Mouse (Mus musculus) thymus, adult 2 months (tissue): ENCODE measurements around the gene Afap1. TPM values are rescaled to one million over a fixed set of nuclear protein-coding genes. Genes with fewer than 3 reads are reported as not detected.
A peak's percentile ranks its signal among the peaks of the same experiment; 100 is the strongest.

ENCODE experiments used
- DNase-seq: peaks from one replicate; pipeline ENCODE4 v3.0.0; 2021
- H3K27ac ChIP-seq: fragments of 200-500 bp; 2 replicates; pipeline ENCODE4 v1.5.1; 2012; ENCODE audit warnings: low read length, control low read depth; ENCODE audit not compliant: control insufficient read depth, insufficient read depth
- H3K27me3 ChIP-seq: fragments of 200-500 bp; 2 replicates; pipeline ENCODE4 v1.6.1; 2012; ENCODE audit warnings: mild to moderate bottlenecking, low read length, moderate library complexity, mixed read lengths; ENCODE audit not compliant: control insufficient read depth, insufficient read depth
- H3K36me3 ChIP-seq: fragments of 200-500 bp; 2 replicates; pipeline ENCODE4 v1.6.1; 2012; ENCODE audit warnings: mild to moderate bottlenecking, low read length, moderate library complexity; ENCODE audit not compliant: control insufficient read depth, insufficient read depth
- H3K4me1 ChIP-seq: fragments of 200-500 bp; replicated peaks from 2 replicates; pipeline ENCODE4 v1.6.1; 2012; ENCODE audit warnings: low read length; ENCODE audit not compliant: control insufficient read depth, insufficient read depth
- H3K4me3 ChIP-seq: fragments of 200-500 bp; 2 replicates; pipeline ENCODE4 v1.5.1; 2012; ENCODE audit warnings: mild to moderate bottlenecking, low read length, control low read depth, moderate library complexity; ENCODE audit not compliant: control insufficient read depth, insufficient read depth
- CTCF ChIP-seq: fragments of 200-500 bp; IDR thresholded peaks from 2 replicates; pipeline ENCODE4 v1.5.1; 2012; ENCODE audit warnings: mild to moderate bottlenecking, control low read depth, low read length, moderate library complexity, borderline replicate concordance; ENCODE audit not compliant: control insufficient read depth, poor library complexity, insufficient read depth; ENCODE audit errors: extremely low read depth
- POLR2A ChIP-seq: fragments of 200-500 bp; IDR thresholded peaks from 2 replicates; pipeline ENCODE4 v1.6.1; 2012; ENCODE audit warnings: mild to moderate bottlenecking, low read length, control low read depth, moderate library complexity; ENCODE audit not compliant: control insufficient read depth, poor library complexity, insufficient read depth; ENCODE audit errors: extremely low read depth
- WGBS: fragments of 180-500 bp; shearing (Covaris S2); methylation state at CpG from one replicate; pipeline ENCODE4 v1.1.7; 2018; 5-methylcytosine and 5-hydroxymethylcytosine counted together
- polyA plus RNA-seq: library from polyadenylated mRNA; depleted of rRNA; stranded (reverse); fragments of >200 nt; gene quantifications from 2 replicates; pipeline ENCODE4 v1.2.3, GENCODE M21; 2012

The Afap1 gene
- polyA plus RNA-seq, 1 experiment: 17.2 TPM

DNA sequence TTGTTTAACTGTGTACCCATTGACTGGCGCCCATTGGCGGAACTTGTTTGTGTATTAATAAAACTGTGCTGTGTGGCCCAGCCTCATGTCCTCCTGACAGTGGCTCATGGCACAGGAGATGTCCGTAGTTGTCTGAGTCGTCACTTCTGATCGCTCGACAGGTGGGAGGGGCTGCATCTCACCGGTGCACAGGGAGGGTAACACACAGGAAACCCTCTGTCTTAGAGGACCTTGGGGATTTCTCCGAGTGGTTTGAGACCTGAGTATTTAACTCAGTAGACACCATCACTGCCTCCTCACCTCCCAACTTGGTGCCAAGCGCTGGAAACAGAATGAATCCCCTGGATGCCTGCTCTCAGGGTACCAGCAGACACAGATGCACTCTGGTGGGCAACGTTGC lies 110.7 kb downstream of the Afap1 start:
- Histone ChIP-seq H3K36me3 (no peaks in the 10 kb centered on the region), H3K27me3 (no peaks in the 10 kb centered on the region), H3K27ac (no peak overlapping the region), H3K4me1 (peaks cover 36% of the 10 kb centered on the region), H3K4me3 (no peak overlapping the region)
- WGBS: 70% methylated on average over 10 of the region's 10 CpGs
- peak; percentile 16 for DNase-seq
- TF ChIP-seq CTCF (no peak), POLR2A (no peak)

DNA sequence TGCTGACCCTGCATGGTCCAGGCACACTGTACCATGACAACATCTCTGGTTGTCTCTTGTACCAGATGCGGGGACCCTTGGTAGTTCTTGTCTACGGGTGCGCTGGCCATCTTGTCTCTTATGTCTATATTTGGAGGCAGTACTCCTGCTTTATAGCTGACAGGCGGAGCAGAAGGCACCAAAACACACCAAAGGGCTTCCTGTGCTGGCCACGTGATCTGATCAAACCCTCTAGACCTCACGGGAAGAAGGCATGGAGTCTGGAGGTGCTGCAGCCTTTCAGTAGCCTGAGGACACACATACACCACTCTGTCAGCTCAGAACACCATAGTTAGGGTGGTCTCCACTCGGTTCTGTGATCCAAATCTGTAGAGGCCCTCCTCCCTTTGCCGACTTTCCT lies 113.0 kb downstream of the Afap1 start:
- H3K27me3 ChIP-seq: no peaks in the 10 kb centered on the region
- H3K27ac ChIP-seq: peak overlapping the region; percentile 43; the same call in 1 of the 2 replicates
- no peak for TF ChIP-seq POLR2A
- TF ChIP-seq CTCF: no peak
- H3K4me1 ChIP-seq: peaks cover 36% of the 10 kb centered on the region
- H3K36me3 ChIP-seq: no peaks in the 10 kb centered on the region
- 23% methylated on average over 8 of the region's 8 CpGs for WGBS
- peak; percentile 56 for DNase-seq
- no peak overlapping the region for H3K4me3 ChIP-seq

DNA sequence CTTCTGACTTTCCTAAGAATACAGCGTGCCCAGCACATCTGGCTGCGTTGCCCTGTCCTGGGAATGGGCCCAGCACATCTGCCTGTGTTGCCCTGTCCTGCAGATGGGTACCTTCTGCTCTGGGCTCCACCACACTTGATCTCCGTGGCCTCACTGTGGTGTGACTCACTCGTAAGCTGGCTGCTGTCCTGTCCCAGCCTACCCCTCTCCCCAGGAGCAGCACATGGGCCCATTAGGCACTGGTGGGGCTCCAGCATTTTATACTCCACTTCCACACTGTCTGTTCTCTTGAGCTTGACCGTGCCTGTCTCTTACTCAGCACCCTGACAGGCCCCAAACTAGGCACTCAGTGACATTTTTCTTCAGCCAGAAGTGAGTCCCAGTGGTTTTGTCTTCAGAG lies 113.5 kb downstream of the Afap1 start:
- no peak for DNase-seq
- no peak for TF ChIP-seq CTCF
- no peak for TF ChIP-seq POLR2A
- 72% methylated on average over 5 of the region's 5 CpGs for WGBS
- Histone ChIP-seq H3K36me3 (no peaks in the 10 kb centered on the region), H3K27ac (no peak overlapping the region; the same call in 1 of the 2 replicates), H3K4me3 (no peak overlapping the region), H3K4me1 (peaks cover 36% of the 10 kb centered on the region), H3K27me3 (no peaks in the 10 kb centered on the region)

DNA sequence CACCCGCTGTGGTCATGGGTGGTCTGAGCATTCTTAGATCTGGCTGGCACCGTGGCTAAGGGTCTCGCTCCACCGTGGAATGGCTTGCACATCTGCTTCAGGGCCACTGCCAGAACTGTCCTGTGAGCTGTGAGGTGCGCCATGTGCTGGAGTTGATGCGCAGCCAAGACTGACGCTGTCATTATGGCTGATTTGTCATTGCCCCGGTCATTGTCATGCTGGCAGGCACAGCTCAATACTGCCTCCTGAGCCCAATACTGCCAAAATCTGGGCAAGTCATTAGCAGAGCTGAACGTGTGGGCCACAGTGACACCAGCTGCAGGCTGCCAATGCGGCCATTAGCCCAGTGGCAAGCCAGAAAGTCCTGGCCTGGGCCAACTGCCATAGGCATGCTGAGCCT lies 114.5 kb downstream of the Afap1 start:
- Histone ChIP-seq H3K27ac (no peak overlapping the region), H3K36me3 (no peaks in the 10 kb centered on the region), H3K27me3 (no peaks in the 10 kb centered on the region), H3K4me3 (no peak overlapping the region), H3K4me1 (peaks cover 36% of the 10 kb centered on the region)
- no peak for DNase-seq
- 95% methylated on average over 10 of the region's 10 CpGs for WGBS
- TF ChIP-seq POLR2A: no peak
- no peak for TF ChIP-seq CTCF

DNA sequence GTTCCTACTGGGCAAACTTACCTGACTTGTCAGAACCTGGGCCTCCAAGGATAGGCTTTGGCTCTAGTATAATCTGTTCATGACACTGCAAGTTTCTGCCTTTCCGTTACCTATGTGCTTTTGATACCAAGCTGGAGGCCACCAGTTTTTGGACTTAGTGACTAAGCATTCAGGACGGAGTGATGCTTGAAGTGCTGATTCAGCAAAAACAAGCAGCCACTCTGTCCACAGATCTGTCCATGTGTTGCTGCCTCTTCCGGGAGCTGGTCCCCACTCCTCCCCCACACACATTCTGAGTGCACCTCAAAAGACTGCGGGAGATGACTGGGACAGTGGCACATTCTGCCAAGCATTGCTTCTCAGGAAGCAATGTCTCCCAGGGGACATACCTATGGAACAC lies 116.3 kb downstream of the Afap1 start:
- no peaks in the 10 kb centered on the region for H3K27me3 ChIP-seq
- no peak for DNase-seq
- no peak for TF ChIP-seq POLR2A
- no peak for TF ChIP-seq CTCF
- no peak overlapping the region for H3K4me3 ChIP-seq
- H3K36me3 ChIP-seq: no peaks in the 10 kb centered on the region
- no peak overlapping the region for H3K27ac ChIP-seq
- WGBS: 93% methylated on average over 4 of the region's 4 CpGs
- peaks cover 28% of the 10 kb centered on the region for H3K4me1 ChIP-seq

DNA sequence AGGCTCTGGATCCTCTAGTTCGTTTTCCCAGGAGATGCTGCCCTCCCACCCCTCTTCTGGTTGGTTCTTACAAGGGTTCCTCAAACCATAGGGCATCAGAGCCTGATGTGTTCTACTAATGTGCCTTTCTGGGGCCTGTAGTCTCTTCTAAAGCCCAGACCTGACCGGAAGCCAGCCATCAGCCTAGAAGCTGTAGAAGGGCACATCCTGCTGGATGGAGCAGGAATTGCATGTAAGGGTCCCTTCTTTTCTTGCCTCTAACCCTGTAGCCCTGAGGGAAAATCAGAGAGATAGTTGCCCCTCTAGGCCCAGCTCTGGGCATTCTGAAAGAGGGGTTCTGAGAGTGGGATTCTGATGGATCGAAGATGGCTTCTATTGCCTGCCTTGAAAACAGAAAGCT lies 125.2 kb downstream of the Afap1 start:
- no peak for TF ChIP-seq CTCF
- no peak for TF ChIP-seq POLR2A
- DNase-seq: peak; percentile 47
- Histone ChIP-seq H3K27ac (no peak overlapping the region), H3K27me3 (no peaks in the 10 kb centered on the region), H3K4me3 (no peak overlapping the region), H3K36me3 (no peaks in the 10 kb centered on the region), H3K4me1 (no peaks in the 10 kb centered on the region)
- 93% methylated on average over 3 of the region's 3 CpGs for WGBS

DNA sequence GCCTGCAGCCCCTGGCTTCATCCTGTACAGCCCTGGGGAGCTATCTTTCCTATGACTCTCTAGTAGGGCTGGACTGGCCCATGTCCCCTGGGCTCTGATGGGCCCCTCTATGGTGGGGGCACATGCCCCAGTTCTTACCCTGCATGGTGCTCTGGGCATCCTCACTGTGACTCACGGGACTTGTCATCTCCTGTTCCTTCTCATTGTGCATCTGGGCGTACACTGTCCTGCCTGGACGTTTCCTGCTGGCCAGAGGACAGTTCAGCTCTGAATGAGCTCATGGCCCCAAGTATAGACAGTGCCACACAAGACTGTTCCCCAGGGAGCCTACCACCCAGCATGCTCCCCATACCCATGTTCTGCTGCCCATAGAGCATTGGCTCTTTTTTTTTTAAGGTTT lies 128.0 kb downstream of the Afap1 start:
- no peak overlapping the region for H3K27ac ChIP-seq
- whole genome bisulfite sequencing: 94% methylated on average over 3 of the region's 3 CpGs
- DNase-seq: no peak
- no peak overlapping the region for H3K4me3 ChIP-seq
- H3K36me3 ChIP-seq: no peaks in the 10 kb centered on the region
- no peak for TF ChIP-seq CTCF
- no peak for TF ChIP-seq POLR2A
- H3K27me3 ChIP-seq: no peaks in the 10 kb centered on the region
- no peaks in the 10 kb centered on the region for H3K4me1 ChIP-seq
